Mouse (Mus musculus) urinary bladder, postnatal 25 days (tissue): Measurements from ENCODE around the gene Gm42688.

Source experiments
- DNase-seq: peaks from one replicate; pipeline ENCODE4 v3.0.0; 2022; ENCODE audit warnings: low spot score

Gene Gm42688

DNA sequence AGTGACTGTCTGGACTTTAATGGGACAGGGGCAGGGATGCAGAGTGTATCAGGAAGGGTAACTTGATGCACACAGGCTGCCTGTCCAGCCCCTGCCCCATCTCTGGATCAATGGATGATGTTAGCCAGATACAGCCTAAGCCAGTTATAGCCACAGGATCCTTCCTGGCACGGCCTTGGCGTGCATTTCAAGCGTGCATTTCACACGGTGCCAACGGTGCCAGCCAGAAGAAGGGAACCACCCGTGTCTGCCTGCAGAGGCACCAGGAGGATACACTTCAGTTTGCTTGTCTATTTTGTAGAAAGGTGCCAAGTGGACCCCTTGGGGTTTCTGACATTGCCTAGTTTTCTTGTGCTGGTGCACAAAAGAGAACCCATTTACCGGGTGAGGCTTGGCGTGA lies 38.6 kb downstream of the Gm42688 start:
- DNase-seq, result no peak

DNA sequence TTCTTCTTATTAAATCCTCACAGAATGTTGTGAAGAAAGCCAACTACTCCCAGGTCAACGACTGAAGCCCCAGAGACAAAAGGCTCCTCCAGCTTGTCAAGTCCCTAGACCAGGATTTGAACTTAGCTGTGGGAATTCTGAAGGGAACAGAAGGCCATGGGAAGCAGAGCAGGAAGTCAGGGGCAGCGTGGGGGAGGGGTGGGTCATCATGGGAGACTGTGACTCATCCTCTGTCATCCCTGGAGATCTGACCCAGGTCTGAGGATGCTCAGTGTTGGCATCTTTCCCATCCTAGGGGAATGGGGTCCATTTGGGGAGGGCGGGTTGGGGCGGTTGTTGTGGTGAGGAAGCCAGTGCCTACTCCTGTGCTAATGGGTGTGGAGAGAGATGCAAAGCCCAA lies 40.2 kb downstream of the Gm42688 start:
- DNase-seq, result no peak

DNA sequence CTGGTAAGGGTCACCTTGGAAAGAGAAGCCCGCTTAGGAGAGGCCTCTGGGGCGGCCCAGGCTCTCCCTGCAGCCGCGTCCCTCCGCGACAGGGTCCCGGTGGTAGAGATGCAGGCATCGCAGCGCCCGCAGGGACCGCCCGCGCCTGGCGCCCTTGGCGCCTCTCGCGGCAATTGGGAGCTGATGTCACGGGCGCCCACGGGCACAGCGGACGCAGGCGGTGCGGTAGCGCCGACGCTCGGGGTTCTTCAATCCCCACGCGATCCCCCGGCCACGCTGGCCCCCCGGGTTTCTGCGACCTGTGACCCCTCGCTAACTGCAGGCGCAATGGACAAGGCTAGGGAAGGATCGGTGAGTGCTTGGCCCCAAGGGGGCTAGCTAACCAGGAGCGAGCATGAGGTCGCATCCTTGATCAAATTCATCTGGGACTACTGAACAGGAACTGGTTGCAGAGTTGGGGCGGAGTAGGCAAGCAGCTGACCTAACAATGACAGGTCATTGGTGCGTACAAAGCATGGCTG lies 40.9 kb downstream of the Gm42688 start:
- DNase-seq, result no peak

DNA sequence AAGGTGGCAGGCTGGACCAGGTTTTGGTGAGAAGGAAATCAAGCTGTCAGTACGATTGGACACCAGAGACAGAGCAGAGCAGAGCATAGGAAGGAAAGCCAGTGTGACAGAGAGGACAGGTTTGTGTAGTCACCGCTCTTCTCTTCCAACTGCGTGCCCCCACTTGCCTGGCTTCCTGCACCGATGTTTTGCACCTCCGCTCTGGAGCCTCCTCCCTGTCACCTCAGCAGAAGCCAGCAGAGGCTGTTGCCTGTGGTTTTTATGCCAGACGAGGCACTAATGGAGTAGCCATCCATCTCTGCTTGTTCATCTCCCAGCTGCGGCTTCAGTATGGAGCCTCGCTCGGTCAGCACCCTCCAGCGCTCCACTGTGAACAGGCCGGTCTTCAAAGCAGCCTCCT lies 41.5 kb downstream of the Gm42688 start:
- DNase-seq, result no peak

DNA sequence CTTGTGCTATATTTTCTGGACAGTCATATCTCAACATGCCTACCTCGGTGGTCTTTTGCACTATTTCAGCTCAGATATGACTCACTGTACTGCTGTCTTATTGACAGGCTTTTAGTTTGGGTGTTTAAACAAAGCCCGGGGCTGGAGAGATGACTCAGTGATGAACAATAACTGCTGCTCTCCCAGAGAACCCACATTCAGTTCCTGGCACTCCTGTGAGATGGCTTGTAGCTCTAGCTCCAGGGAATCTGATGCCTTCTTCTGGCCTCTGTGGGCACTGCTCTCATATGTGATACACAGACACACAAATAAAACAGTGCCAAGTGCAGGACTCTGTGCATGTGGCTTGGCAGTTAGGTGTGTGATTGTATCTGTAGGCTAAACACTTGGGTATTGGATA lies 43.8 kb downstream of the Gm42688 start:
- no peak for DNase-seq

DNA sequence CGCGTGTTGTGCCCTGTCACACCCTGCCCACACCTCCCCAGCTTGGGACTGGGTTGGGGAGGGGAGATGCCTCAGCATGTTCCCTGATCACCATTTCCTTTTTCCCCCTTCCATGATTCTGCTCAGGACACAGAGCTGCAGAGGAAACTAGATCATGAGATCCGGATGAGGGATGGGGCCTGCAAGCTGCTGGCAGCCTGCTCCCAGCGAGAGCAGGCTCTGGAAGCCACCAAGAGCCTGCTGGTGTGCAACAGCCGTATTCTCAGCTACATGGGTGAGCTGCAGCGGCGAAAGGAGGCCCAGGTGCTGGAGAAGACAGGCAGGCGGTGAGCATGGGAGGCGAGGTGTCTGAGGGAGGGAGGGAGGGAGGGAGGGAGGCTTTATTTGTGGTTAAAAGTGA lies 44.4 kb downstream of the Gm42688 start:
- no peak for DNase-seq

DNA sequence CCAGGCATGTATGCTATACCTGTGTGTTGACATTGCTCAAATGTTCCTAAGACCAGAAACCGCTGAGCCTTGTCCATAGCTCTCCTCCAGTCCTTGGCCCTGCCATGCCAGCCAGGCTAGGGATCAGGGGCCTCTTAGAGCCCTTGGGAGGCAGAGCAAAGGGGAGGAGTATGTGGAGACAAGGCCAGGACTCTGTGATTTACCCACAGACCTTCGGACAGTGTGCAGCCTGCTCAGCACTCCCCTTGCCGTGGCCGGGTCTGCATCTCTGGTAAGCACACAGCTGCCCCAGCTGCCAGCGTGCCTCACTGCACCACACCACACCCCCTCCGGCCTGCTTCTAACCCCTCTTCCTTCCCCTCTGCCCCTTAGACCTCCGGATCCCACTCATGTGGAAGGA lies 45.9 kb downstream of the Gm42688 start:
- DNase-seq, result no peak

DNA sequence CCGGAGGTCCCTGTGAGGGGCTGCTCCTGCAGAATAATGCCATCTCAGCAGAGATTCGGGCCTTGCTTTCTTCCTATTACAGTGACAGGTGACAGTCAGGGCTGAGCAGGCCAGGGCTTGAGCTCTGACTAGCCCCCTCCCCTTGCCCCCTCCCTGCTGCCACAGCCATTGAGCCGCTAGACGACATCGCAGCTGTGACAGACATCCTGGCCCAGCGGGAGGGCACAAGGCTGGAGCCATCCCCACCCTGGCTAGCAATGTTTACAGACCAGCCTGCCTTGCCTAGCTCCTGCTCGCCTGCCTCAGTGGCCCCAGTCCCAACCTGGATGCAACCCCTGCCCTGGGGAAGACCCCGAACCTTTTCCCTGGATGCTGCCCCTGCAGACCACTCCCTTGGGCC lies 50.3 kb downstream of the Gm42688 start:
- no peak for DNase-seq

DNA sequence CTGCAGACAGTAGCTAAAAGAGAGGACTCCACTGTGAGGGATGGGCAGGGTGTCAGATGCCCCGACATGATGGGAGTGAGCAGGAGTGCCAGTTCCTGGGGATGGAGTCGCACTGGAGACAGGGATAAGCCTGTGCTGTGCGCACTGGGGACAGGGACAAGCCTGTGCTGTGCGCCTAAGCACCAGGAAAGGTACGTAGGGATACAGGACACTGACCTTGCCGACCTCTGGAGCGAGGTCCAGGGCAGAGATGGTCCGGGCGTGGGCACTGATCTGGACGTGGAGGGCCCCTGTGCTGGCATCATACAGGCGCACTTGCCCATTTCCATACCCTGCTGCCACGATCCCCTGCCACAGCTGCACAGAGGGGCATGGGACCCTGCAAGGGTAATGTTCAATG lies 51.6 kb downstream of the Gm42688 start:
- DNase-seq, result no peak

DNA sequence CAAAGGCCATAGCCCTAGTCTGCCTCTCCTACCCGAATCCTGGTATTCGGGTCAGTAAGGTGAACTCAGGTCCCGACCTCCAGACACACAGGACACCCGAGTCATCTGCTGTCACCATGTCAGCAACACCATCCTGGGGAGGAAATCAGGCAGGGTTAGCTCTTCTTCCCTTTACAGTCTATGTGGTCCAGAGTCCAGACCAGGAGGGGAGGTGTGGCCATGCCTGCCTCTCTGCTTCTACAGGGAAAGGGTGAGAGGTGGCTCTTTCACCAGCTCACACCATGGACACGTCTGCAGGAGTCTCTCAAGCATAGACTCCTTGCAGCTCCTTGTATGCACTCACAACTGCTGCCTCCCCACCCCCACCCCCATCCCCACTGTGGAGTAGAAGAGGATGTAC lies 52.1 kb downstream of the Gm42688 start:
- no peak for DNase-seq

DNA sequence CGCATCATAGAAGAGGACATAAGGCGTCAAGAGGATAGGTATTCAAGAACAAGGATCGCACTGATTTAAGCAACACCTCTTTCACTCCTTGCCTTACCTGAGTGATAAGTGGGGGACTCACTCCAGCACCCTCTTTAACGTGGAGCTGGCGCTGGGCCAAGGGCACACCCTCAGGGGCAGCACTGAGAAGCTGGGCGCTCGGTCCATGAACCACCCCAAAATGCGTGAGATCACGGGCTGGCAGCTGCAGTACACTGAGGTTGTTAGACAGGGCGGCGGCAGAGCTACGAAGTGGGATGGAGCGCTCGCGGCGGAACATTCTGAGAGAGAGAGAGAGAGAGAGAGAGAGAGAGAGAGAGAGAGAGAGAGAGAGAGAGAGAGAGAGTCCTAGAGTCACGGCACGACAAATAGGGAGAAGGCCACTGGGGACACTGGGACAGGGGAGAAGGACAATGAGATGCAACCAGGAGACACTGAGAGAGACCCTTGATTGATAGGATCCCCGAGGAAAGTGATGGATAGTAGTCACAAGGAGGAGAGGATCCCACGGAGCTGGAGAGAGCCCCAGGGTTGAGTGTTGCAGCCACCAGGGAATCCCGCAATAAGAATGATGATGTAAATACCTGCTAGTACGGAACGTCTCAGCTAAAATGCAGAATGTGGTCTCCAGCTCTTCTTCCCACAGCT lies 54.3 kb downstream of the Gm42688 start:
- DNase-seq, result peak; percentile 24

DNA sequence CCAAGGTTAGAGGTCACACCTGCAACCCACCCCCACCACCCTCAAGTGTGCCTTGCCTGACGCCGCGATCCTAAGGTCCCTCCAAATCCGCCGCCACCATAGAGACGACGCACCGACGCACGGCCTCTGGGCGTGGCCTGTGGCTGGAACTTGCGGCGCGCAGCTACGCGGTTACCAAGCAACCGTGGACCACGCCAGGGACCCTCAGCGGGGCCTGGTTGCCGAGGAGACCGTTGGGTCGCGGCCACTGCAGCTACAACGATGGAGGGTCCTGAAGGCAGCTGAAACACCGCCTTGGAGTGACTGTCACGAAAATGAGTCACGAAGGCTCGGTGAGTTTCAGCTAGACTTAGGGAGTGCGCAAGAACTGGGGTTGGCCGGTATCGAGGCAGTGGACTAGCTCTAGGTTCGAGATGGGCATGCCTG lies 54.9 kb downstream of the Gm42688 start, which contains the start of the genes Wdr54 and 1700003E16Rik:
Gene Wdr54 (minus strand): TSS at position 139 of the 426 bp plus-strand sequence.
Gene 1700003E16Rik (plus strand): TSS at position 146 of the 426 bp plus-strand sequence.
- DNase-seq, result peak; percentile 42

DNA sequence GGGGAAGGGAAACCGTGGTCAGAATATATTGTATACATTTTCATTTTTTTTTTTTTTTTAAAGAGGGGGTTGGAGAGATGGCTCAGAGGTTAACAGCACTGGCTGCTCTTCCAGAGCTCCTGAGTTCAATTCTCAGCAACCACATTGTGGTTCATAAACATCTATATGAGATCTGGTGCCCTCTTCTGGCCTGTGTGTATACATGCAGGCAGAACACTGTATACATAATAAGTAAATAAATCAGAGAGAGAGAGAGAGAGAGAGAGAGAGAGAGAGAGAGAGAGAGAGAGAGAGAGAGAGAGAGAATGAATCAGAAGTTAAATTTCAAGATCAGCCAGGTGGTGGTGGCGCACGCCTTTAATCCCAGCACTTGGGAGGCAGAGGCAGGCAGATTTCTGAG lies 58.0 kb downstream of the Gm42688 start:
- DNase-seq, result peak; percentile 25
